Mouse (Mus musculus): ENCODE measurements around the gene Hnrnpa3. TPM values are rescaled to one million over a fixed set of nuclear protein-coding genes. Genes with fewer than 3 reads are reported as not detected.
"Not testable (repeated sequence)": the region's sequence is repeated elsewhere in the genome, so short reads cannot be mapped to it uniquely, and the experiment has no call there.

The Hnrnpa3 gene
- polyA plus RNA-seq, 1 experiment from 2014 or later, result 301 TPM

GRCm38 (mm10) chr2:75691316-75691715, 32.3 kb downstream of the Hnrnpa3 start:
- Histone ChIP-seq H3K4me2 (ENCODE audit: low read depth) (no peak overlapping the region), H3K27me3 (ENCODE audit: control insufficient read depth, insufficient read depth, low read length) (no peaks in the 10 kb centered on the region), H3K4me1 (ENCODE audit: control insufficient read depth, insufficient read depth, low read length) (no peaks in the 10 kb centered on the region), H3K27ac (ENCODE audit: low read depth, low read length) (no peak overlapping the region), H3K36me3 (ENCODE audit: control insufficient read depth, insufficient read depth, low read length) (no peaks in the 10 kb centered on the region), H3K4me3 (ENCODE audit: low read depth, low read length) (no peak overlapping the region), H3K9ac (ENCODE audit: low read length) (no peak overlapping the region), H3K9me3 (ENCODE audit: control insufficient read depth, low read length) (no peaks in the 10 kb centered on the region)
- DNase-seq (ENCODE audit: low spot score) (no peak), ATAC-seq (ENCODE audit: insufficient read depth, low FRiP score, low TSS enrichment) (no peak)
- WGBS, result 72% methylated on average over 8 of the region's 8 CpGs

DNA sequence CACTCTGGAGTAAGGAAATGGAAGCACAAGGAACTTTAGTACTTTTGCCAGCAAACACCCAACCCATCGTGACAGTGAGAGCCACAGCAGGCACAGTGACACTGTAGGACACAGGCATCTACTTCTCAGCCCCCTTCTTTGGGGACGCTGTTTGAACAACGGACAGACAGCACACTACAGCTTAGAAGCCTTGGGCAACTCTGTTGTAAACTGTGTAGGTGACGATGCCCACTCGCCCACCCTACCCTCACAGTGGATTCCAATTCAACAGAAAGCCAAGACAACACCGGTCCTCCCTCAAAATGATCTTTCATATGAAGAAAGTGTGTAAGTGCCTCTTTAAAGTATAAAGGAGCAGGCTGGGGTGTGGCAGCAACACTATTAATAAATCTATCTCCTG, 33.3 kb downstream of the Hnrnpa3 start:
- WGBS, result 94% methylated on average over 6 of the region's 6 CpGs
- DNase-seq (ENCODE audit: low spot score) (no peak), ATAC-seq (ENCODE audit: insufficient read depth, low FRiP score, low TSS enrichment) (no peak)
- no peak overlapping the region for H3K27ac ChIP-seq (ENCODE audit: low read depth, low read length)
- no peaks in the 10 kb centered on the region for H3K27me3 ChIP-seq (ENCODE audit: control insufficient read depth, insufficient read depth, low read length)
- H3K4me3 ChIP-seq (ENCODE audit: low read depth, low read length), result no peak overlapping the region
- no peak overlapping the region for H3K4me2 ChIP-seq (ENCODE audit: low read depth)
- H3K36me3 ChIP-seq (ENCODE audit: control insufficient read depth, insufficient read depth, low read length), result no peaks in the 10 kb centered on the region
- no peak overlapping the region for H3K9ac ChIP-seq (ENCODE audit: low read length)
- no peaks in the 10 kb centered on the region for H3K9me3 ChIP-seq (ENCODE audit: control insufficient read depth, low read length)
- no peaks in the 10 kb centered on the region for H3K4me1 ChIP-seq (ENCODE audit: control insufficient read depth, insufficient read depth, low read length)

DNA sequence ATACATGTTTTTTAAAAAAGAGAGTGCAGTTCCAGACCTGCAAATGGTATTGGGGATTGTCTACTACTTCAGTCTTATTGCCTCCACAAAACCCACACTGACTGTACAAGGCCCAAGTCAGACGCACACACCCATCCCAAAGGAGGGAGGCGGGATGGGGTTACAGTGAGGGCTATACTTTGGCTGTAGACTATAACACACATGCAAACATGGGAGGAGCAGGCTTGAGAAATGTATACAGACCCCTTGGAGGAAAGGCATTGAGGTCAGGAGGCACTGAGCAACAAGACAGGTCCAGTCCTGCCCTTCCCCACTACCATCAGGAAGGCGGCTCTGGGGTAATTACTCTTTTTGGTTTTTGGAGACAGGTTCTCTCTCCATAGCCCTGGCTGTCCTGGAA, 35.9 kb downstream of the Hnrnpa3 start:
- not testable (repeated sequence) for H3K27me3 ChIP-seq (ENCODE audit: control insufficient read depth, insufficient read depth, low read length); H3K9me3 ChIP-seq (ENCODE audit: control insufficient read depth, low read length); H3K4me1 ChIP-seq (ENCODE audit: control insufficient read depth, insufficient read depth, low read length); H3K9ac ChIP-seq (ENCODE audit: low read length); DNase-seq (ENCODE audit: low spot score); H3K36me3 ChIP-seq (ENCODE audit: control insufficient read depth, insufficient read depth, low read length); H3K27ac ChIP-seq (ENCODE audit: low read depth, low read length); H3K4me2 ChIP-seq (ENCODE audit: low read depth); ATAC-seq (ENCODE audit: insufficient read depth, low FRiP score, low TSS enrichment); H3K4me3 ChIP-seq (ENCODE audit: low read depth, low read length)
- WGBS, result 87% methylated on average over 3 of the region's 3 CpGs

DNA sequence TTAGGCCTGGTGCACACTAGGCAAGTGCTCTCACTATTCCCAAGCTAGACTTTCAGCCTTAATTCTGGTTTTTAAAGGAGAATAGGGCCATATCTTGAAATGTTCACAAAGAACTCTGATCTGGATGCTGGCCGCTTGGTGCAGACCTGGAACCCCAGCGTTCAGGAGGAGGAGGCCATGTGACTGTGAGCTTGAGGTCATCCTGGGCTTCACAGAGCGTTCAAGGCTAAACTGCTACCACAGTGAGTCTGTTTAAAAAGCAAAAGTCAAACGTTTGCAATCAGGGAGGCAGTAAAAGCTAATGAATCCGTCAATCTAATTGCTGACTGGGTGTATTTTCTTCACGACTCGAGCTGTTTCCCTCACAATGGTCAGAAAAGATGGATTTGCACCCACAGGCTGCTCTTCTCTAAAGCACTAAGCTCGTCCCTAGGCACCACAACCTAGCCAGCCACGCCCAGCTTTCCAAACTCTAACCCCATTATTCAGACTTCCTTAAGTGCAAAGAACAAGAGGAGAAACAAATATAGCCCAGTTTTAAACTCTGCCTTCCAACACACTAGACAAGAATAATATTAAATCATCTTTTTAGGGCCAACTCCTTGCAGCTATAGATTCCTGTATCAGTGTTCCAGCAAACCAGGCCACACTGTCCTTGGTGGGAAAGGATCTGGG, 36.8 kb downstream of the Hnrnpa3 start:
- H3K27me3 ChIP-seq (ENCODE audit: control insufficient read depth, insufficient read depth, low read length), result no peaks in the 10 kb centered on the region
- no peak for ATAC-seq (ENCODE audit: insufficient read depth, low FRiP score, low TSS enrichment)
- no peaks in the 10 kb centered on the region for H3K9me3 ChIP-seq (ENCODE audit: control insufficient read depth, low read length)
- H3K4me1 ChIP-seq (ENCODE audit: control insufficient read depth, insufficient read depth, low read length), result no peaks in the 10 kb centered on the region
- H3K27ac ChIP-seq (ENCODE audit: low read depth, low read length), result no peak overlapping the region
- no peak overlapping the region for H3K9ac ChIP-seq (ENCODE audit: low read length)
- WGBS, result 41% methylated on average over 9 of the region's 9 CpGs
- H3K36me3 ChIP-seq (ENCODE audit: control insufficient read depth, insufficient read depth, low read length), result no peaks in the 10 kb centered on the region
- H3K4me2 ChIP-seq (ENCODE audit: low read depth), result no peak overlapping the region
- no peak overlapping the region for H3K4me3 ChIP-seq (ENCODE audit: low read depth, low read length)
- no peak for DNase-seq (ENCODE audit: low spot score)

DNA sequence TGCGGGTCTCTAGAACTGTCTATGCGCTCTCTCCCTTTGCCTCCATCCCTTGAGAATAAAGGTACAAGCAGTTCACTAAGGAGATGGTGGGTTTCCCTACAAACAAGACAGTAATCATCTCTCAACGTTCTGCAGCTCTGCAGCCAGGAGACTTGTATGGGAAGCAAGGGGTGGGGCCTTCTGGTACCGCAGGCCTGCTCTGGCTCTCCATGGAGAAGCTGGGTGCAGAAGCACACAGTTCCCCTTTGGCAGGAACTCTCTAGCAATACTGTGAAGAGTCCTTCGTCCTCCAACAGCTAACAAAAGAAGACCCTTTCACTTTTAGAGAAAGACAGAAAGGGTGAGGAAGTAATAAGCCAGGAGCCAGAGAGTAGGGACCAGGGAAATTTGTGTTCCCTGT, 37.3 kb downstream of the Hnrnpa3 start:
- WGBS, result 57% methylated on average over 5 of the region's 5 CpGs
- Histone ChIP-seq H3K4me1 (ENCODE audit: control insufficient read depth, insufficient read depth, low read length) (peaks cover 2% of the 10 kb centered on the region; the same call in 1 of the 2 replicates), H3K27ac (ENCODE audit: low read depth, low read length) (no peak overlapping the region), H3K9ac (ENCODE audit: low read length) (no peak overlapping the region), H3K9me3 (ENCODE audit: control insufficient read depth, low read length) (no peaks in the 10 kb centered on the region), H3K27me3 (ENCODE audit: control insufficient read depth, insufficient read depth, low read length) (no peaks in the 10 kb centered on the region), H3K4me2 (ENCODE audit: low read depth) (no peak overlapping the region), H3K4me3 (ENCODE audit: low read depth, low read length) (no peak overlapping the region), H3K36me3 (ENCODE audit: control insufficient read depth, insufficient read depth, low read length) (no peaks in the 10 kb centered on the region)
- ATAC-seq (ENCODE audit: insufficient read depth, low FRiP score, low TSS enrichment) (no peak), DNase-seq (ENCODE audit: low spot score) (no peak)

DNA sequence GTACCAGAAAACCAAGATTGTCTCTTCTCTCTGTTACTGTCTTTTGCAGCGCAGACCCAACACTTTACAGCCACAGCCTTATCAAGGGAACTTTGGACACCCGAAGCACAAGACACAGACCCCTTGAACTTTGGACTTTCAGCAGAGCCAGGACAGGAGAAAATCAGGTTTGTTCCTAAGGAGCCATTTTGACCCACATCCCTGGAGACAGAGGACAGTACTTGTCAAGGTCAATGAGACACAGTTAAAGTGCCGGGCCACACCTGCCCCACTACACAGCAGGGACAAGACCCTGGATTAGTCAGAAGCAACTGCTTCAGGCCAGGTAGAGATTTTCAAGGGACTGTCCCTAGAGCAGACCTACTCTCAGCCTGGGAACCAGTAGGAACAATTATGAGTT, 38.2 kb downstream of the Hnrnpa3 start:
- WGBS, result 91% methylated on average over 3 of the region's 3 CpGs
- Histone ChIP-seq H3K27me3 (ENCODE audit: control insufficient read depth, insufficient read depth, low read length) (no peaks in the 10 kb centered on the region), H3K4me3 (ENCODE audit: low read depth, low read length) (no peak overlapping the region), H3K9ac (ENCODE audit: low read length) (no peak overlapping the region), H3K36me3 (ENCODE audit: control insufficient read depth, insufficient read depth, low read length) (no peaks in the 10 kb centered on the region), H3K27ac (ENCODE audit: low read depth, low read length) (no peak overlapping the region), H3K4me2 (ENCODE audit: low read depth) (no peak overlapping the region), H3K9me3 (ENCODE audit: control insufficient read depth, low read length) (no peaks in the 10 kb centered on the region), H3K4me1 (ENCODE audit: control insufficient read depth, insufficient read depth, low read length) (peaks cover 9% of the 10 kb centered on the region; the same call in 1 of the 2 replicates)
- DNase-seq (ENCODE audit: low spot score) (no peak), ATAC-seq (ENCODE audit: insufficient read depth, low FRiP score, low TSS enrichment) (no peak)

DNA sequence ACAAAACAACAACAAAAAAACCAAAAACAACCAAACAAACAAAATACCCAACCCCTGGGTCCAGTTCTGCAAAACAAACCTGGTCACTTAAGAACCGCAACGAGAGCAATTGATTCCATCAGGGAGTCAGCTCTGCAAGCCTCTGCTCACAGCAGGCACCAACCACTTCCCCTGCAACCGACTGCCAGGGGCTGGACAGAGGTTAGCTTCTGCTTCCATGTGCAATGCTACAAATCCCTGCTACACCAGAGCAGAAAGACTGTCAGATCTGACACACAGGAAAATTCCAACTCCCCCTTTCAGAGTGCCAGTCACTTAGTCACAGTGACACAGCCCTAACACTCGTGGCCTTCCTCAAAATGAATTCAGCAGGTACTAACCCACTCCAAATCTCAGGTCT, 38.9 kb downstream of the Hnrnpa3 start:
- DNase-seq (ENCODE audit: low spot score) (no peak), ATAC-seq (ENCODE audit: insufficient read depth, low FRiP score, low TSS enrichment) (no peak)
- no peaks in the 10 kb centered on the region for H3K27me3 ChIP-seq (ENCODE audit: control insufficient read depth, insufficient read depth, low read length)
- H3K4me2 ChIP-seq (ENCODE audit: low read depth), result no peak overlapping the region
- H3K9me3 ChIP-seq (ENCODE audit: control insufficient read depth, low read length), result no peaks in the 10 kb centered on the region
- no peak overlapping the region for H3K27ac ChIP-seq (ENCODE audit: low read depth, low read length)
- no peak overlapping the region for H3K4me3 ChIP-seq (ENCODE audit: low read depth, low read length)
- WGBS, result 35% methylated on average over 4 of the region's 4 CpGs
- peaks cover 14% of the 10 kb centered on the region; the same call in 1 of the 2 replicates for H3K4me1 ChIP-seq (ENCODE audit: control insufficient read depth, insufficient read depth, low read length)
- no peaks in the 10 kb centered on the region for H3K36me3 ChIP-seq (ENCODE audit: control insufficient read depth, insufficient read depth, low read length)
- H3K9ac ChIP-seq (ENCODE audit: low read length), result no peak overlapping the region

DNA sequence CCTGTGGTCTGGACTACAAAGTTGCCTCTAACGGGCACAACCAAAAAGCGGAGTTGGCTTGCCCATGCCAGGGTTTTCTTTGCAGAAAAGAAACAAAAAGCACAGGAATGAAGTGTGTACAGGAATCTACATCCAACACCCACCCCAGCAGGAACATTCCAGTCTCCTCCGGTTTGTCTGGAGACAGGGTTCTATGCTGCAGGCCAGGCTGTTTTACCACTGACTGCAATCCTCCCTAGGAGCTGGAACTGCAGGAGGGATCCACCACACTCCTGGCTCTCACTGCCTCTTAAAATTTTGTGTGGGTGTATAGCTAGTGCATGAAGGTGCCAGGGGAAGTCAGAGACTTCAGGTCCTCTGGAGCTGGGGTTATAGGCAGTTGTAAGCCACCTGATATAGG, 39.8 kb downstream of the Hnrnpa3 start:
- no peak for DNase-seq (ENCODE audit: low spot score)
- 87% methylated on average over 3 of the region's 3 CpGs for WGBS
- H3K36me3 ChIP-seq (ENCODE audit: control insufficient read depth, insufficient read depth, low read length), result no peaks in the 10 kb centered on the region
- no peaks in the 10 kb centered on the region for H3K9me3 ChIP-seq (ENCODE audit: control insufficient read depth, low read length)
- H3K27ac ChIP-seq (ENCODE audit: low read depth, low read length), result no peak overlapping the region
- H3K4me2 ChIP-seq (ENCODE audit: low read depth), result no peak overlapping the region
- no peaks in the 10 kb centered on the region for H3K27me3 ChIP-seq (ENCODE audit: control insufficient read depth, insufficient read depth, low read length)
- ATAC-seq (ENCODE audit: insufficient read depth, low FRiP score, low TSS enrichment), result no peak
- no peak overlapping the region for H3K9ac ChIP-seq (ENCODE audit: low read length)
- no peak overlapping the region for H3K4me3 ChIP-seq (ENCODE audit: low read depth, low read length)
- peaks cover 14% of the 10 kb centered on the region; the same call in 1 of the 2 replicates for H3K4me1 ChIP-seq (ENCODE audit: control insufficient read depth, insufficient read depth, low read length)

DNA sequence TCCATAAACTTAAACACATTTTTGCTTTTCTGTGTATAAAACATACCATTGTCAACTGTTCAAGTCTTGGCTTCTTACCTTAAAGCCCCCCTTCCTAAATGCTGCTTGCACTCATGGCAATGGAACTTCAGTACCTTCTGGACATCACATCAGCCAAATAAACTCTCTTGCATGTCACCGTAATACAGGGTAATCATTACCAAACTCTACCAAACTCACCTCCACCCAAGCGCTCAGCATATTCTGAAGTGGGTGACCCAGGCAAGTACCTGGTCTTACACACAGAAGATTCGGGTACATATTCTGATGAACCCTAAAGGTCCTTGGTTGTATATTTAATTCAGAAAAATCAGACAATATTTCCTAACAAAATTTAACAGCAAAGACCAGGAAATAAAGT, 41.5 kb downstream of the Hnrnpa3 start:
- no peaks in the 10 kb centered on the region for H3K9me3 ChIP-seq (ENCODE audit: control insufficient read depth, low read length)
- WGBS, result 95% methylated on average over 3 of the region's 3 CpGs
- H3K4me2 ChIP-seq (ENCODE audit: low read depth), result no peak overlapping the region
- no peaks in the 10 kb centered on the region for H3K36me3 ChIP-seq (ENCODE audit: control insufficient read depth, insufficient read depth, low read length)
- DNase-seq (ENCODE audit: low spot score) (no peak), ATAC-seq (ENCODE audit: insufficient read depth, low FRiP score, low TSS enrichment) (no peak)
- H3K27ac ChIP-seq (ENCODE audit: low read depth, low read length), result no peak overlapping the region
- H3K4me1 ChIP-seq (ENCODE audit: control insufficient read depth, insufficient read depth, low read length), result peaks cover 14% of the 10 kb centered on the region; the same call in 1 of the 2 replicates
- H3K4me3 ChIP-seq (ENCODE audit: low read depth, low read length), result no peak overlapping the region
- H3K9ac ChIP-seq (ENCODE audit: low read length), result no peak overlapping the region
- H3K27me3 ChIP-seq (ENCODE audit: control insufficient read depth, insufficient read depth, low read length), result no peaks in the 10 kb centered on the region

All from neural tube, embryonic 11.5 days (tissue).